Mouse (Mus musculus) urinary bladder, postnatal 4 days (tissue): ENCODE data around the gene Fuca1.
A peak's percentile ranks its signal among the peaks of the same experiment; 100 is the strongest.

Experiments
- DNase-seq, 2 experiments: peaks; one replicate each; pipeline ENCODE4 v3.0.0; 2021 to 2022; ENCODE audit warnings: low spot score in 2 of 2

The Fuca1 gene

GRCm38 (mm10) chr4:135920304-135921241 lies at the start of gene Fuca1:
TSS of gene Fuca1 (plus strand) at chr4:135920735.
- peak; percentile 90 to 96 for DNase-seq

GRCm38 (mm10) chr4:135872015-135872414 lies 48.5 kb upstream of the Fuca1 start:
- no peak for DNase-seq

- no peak for DNase-seq
These were observed 47.7 kb upstream of the Fuca1 start for GRCm38 (mm10) chr4:135872589-135873391.

- peak; percentile 88 to 89 for DNase-seq
These were observed 46.9 kb upstream of the Fuca1 start, which contains the start of gene Pnrc2 for GRCm38 (mm10) chr4:135873526-135874202. TSS of gene Pnrc2 (minus strand) at chr4:135873850.

- DNase-seq, result no peak
These were observed 45.7 kb upstream of the Fuca1 start for GRCm38 (mm10) chr4:135874564-135875535.

- no peak for DNase-seq
These were observed 45.0 kb upstream of the Fuca1 start for GRCm38 (mm10) chr4:135875546-135875945.

GRCm38 (mm10) chr4:135875991-135876582 lies 44.4 kb upstream of the Fuca1 start:
- DNase-seq, result peak in 1 of 2 experiments; percentile 48

GRCm38 (mm10) chr4:135876583-135877020 lies 43.9 kb upstream of the Fuca1 start:
- peak; percentile 65 to 71 for DNase-seq

- DNase-seq, result no peak
These were observed 42.8 kb upstream of the Fuca1 start for GRCm38 (mm10) chr4:135877742-135878141.

- no peak for DNase-seq
These were observed 41.5 kb upstream of the Fuca1 start for GRCm38 (mm10) chr4:135879021-135879420.

GRCm38 (mm10) chr4:135880018-135880417 lies 40.5 kb upstream of the Fuca1 start:
- no peak for DNase-seq

- no peak for DNase-seq
These were observed 40.0 kb upstream of the Fuca1 start for GRCm38 (mm10) chr4:135880576-135880975.

- no peak for DNase-seq
These were observed 38.5 kb upstream of the Fuca1 start for GRCm38 (mm10) chr4:135882023-135882422.

GRCm38 (mm10) chr4:135883401-135883851 lies 37.1 kb upstream of the Fuca1 start:
- peak in 1 of 2 experiments; percentile 50 for DNase-seq

- DNase-seq, result peak in 1 of 2 experiments; percentile 39
These were observed 36.5 kb upstream of the Fuca1 start for GRCm38 (mm10) chr4:135883881-135884516.

- peak in 1 of 2 experiments; percentile 16 for DNase-seq
These were observed 36.0 kb upstream of the Fuca1 start for GRCm38 (mm10) chr4:135884531-135884930.

- no peak for DNase-seq
These were observed 34.9 kb upstream of the Fuca1 start for GRCm38 (mm10) chr4:135885676-135886075.

GRCm38 (mm10) chr4:135886184-135886583 lies 34.4 kb upstream of the Fuca1 start:
- peak in 1 of 2 experiments; percentile 44 for DNase-seq

GRCm38 (mm10) chr4:135888448-135889057 lies 32.0 kb upstream of the Fuca1 start:
- DNase-seq, result peak in 1 of 2 experiments; percentile 53
